Mouse (Mus musculus) spleen, adult 12 weeks (tissue): Measurements from ENCODE around the gene Ddx56.
A peak's percentile ranks its signal among the peaks of the same experiment; 100 is the strongest.

Experiments
- DNase-seq: peaks from one replicate; pipeline ENCODE4 v3.0.0; 2022; ENCODE audit warnings: low spot score

Ddx56 gene

DNA sequence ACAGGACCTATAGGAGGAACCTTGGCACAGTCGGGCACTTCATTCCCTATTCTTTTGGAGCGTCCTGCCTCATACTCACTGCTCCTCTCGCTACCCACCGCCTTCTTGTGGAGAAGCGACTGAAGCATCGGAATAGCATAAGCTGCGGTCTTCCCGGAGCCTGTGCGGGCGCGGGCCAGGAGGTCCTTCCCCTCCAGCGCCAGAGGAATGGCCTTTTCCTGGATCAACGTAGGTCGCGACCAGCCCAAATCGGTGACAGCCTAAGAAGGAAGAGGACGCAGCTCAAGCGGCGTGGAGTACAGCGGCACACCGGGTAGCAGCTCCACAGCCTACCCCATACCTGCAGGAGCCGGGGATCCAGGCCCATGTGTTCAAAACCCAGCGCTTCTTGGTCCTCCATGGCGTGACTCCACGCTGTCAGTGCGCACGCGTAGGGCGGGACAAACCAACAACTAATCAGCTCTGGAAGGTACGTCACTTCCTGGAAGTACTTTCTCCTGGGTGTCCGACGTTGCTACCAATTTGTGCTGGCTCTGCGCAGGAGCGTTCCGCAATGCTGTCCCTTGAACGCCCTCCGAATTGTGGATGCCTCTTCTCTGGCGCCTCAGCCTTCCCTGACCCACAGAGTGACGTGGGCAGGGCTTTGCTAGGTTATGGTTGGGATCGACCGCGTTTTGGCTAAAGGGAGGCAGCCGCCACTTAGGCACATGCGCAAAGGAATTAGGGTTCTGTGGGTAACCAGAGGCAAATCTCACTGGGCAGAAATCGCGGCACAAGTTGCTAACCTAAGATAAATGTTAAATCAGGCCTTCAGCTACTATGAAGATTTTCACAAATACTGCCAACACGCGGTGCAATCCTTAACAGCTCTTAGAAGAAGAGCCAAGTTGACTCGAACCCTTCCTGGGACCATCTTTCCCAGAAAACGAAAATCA, at the start of gene Ddx56:
Ddx56 (minus strand) TSS at position 453 of the 935 bp plus-strand sequence.
- peak; percentile 82 for DNase-seq

DNA sequence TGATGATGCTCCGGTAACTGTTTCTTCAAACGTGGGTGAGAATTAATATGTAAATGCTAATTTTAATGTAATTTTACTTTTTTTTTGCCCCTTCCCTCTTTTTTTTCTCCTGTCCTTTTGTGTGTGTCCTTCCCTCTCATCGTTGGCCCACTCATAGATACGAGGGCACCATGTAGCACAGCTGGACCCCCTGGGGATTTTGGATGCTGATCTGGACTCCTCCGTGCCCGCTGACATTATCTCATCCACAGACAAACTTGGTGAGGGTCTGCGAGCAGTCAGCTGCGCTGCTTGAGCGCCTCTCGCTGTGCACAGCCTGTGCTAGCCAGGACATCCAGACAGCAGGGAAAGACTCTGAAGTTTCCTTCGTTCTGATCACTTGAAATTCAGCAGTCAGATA, 49.2 kb upstream of the Ddx56 start:
- no peak for DNase-seq

DNA sequence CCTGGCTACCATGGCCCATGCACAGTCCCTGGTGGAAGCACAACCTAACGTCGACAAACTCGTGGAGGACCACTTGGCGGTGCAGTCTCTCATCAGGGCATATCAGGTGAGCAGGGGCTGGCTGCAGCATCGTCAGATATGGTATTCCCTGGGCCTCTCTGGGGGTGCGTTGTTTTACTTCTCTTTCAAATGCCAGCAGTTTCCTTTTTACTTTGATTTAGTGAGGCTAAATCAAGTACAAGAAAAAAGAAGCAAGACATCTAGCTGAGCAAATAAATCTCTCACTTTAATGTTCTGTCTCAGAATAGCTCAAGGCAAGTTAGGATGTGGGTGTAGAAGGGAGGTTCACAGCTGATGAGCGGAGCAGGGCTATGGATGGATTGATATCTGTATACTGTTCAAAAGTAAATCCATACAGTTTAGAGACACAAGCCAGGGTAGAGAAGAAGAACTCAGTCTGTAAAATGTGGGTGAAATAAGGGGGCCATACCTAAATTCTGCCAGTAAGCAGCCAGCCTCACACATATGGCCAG, 46.4 kb upstream of the Ddx56 start:
- no peak for DNase-seq

DNA sequence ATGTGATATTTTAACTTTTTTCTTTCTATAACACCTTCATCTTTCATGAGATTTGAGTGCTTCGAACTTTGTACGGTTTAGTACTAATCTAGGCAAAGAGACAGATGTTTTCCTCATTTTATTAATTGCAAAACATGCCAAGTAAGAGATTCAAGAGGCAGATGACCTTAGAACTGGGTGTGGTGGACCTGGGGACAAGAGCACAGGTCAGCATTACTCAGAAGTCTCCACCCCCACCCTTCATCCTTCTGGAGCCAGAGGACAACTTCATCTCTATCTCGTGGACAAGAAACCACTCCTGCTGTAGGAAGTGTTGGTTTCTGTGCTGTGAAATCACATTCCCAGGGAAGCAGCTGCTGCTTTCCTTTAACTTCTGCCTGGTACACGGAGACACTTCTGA, 40.6 kb upstream of the Ddx56 start:
- DNase-seq: no peak

DNA sequence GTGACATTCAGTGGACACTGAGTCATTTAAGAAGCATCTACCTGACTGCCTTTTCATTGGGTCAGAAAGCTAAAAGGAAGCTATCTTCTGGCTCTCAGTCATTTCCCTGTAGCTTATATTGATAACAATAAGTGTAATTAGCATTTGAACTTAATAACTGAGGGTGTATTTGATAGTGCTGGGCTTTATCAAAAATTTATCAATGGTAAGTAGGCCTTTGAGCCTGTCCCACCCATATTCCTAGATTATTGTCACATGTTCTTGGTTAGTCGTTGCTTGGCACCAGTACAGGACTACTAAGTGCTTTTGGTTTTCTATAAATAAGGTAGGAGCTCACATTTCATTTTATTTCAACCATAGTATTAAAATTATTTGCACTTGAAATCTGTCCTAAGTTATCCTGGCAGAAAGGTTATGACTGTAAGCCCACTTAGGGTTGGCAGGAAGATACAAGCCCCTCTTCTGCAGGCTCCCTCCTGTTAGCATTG, 38.4 kb upstream of the Ddx56 start:
- DNase-seq: no peak

DNA sequence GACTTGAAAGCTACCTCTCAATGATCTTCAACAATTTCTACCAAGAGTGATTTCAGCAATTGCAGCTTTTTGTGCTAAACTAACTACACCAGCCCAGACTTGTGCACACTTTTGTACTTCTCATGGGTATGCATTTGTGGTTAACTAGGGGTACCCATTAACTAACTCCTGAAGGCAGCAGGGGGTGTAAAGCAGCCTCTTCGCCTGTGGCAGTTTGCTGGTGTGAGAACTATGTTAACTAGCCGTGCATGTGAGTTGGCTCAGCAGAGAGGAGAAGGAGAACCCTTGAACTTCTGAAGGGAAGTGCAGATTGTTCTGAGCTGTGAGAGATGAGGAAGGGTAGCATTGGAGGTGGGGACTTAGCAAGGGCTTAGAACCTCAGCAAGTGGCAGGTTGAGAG, 35.2 kb upstream of the Ddx56 start:
- no peak for DNase-seq

DNA sequence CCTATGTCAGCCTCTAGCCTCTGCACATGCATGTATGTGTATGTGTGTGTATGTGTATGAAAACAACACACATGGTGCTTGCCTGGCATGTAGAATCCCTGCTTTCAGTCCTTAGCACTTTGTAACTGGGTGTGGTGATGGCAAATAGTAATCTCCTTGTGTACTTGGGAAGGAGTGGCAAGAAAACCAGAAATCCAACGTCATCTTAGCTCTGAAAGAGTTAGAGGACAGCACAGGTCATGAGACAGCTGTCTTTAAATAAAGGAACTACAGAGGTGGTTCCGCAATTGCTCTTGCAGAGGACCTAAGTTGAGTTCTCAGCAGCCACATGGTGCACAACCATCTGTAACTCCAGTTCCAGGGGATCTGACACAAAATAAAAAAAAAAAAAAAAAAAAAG, 31.9 kb upstream of the Ddx56 start:
- no peak for DNase-seq

DNA sequence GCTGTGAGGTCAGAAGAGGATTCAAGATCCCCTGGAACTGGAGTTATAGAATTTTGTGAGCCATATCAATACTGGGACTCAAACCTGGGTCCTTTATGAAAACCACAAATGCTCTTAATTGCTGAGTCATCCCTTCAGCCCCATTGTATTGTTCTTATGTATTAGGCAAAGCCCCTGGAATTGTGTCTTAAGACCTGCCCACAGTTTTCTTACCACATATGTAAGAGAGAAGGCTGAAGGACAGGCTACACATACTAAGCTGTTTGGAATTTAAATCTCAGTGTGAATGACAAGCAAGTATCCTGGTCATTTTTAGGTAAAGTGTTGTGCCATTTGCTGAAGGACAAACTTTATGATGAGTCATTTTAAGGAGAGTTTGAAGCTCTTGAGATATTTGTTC, 28.5 kb upstream of the Ddx56 start:
- DNase-seq: no peak

DNA sequence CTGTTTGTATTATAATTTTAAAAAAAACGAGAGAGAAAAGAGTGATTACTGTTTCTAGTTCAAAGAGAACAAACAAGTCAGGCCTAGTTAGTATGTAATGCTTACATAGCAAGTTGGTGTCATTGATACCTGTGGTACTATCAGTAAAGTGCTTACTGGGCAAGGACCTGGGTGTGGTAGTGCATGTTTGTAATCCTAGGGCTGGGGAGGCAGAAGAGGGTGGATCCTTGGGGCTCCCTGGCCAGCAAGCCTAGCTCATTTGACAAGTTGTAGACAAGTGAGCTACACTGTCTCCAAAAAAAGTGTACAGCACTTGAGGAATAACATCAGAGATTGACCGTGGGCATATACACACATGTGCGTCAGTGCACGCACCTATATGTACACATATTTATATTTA, 27.1 kb upstream of the Ddx56 start:
- peak; percentile 34 for DNase-seq

DNA sequence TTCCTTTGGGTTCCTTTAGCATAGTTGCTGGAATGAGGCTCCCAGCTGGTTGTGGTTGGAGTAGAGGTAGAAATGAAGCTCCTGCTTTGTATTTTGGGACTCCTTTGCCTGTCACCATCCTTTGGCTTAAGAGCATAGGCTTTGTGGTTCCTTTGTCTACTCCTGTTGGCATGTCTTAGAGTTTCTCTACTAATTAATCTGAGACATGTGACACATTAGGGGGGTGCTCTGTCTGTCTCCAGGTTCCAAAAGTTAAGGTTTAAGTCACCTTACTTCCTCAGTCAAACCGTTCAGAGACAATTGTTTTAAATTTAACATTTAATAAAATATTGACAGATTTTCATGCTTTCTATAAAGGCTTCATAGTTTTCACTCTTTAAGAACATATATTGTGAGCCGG, 26.0 kb upstream of the Ddx56 start:
- no peak for DNase-seq

DNA sequence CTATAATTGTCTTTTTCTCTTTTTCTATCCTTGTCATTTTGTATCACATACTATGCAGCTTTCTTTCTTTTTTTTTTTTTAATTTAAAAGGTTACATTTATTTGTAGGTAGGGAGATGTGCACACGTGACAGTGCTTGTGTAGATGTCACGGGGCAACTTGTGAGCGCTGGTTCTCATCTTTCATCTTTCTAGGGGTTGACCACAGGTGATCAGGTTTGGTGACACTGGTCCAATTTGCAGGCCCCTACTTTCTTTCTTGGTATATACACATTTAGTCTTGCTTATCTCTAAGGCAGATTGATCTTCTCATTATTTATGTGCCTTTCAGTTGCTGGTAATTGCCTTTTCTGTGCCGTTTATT, 25.4 kb upstream of the Ddx56 start:
- DNase-seq: no peak

DNA sequence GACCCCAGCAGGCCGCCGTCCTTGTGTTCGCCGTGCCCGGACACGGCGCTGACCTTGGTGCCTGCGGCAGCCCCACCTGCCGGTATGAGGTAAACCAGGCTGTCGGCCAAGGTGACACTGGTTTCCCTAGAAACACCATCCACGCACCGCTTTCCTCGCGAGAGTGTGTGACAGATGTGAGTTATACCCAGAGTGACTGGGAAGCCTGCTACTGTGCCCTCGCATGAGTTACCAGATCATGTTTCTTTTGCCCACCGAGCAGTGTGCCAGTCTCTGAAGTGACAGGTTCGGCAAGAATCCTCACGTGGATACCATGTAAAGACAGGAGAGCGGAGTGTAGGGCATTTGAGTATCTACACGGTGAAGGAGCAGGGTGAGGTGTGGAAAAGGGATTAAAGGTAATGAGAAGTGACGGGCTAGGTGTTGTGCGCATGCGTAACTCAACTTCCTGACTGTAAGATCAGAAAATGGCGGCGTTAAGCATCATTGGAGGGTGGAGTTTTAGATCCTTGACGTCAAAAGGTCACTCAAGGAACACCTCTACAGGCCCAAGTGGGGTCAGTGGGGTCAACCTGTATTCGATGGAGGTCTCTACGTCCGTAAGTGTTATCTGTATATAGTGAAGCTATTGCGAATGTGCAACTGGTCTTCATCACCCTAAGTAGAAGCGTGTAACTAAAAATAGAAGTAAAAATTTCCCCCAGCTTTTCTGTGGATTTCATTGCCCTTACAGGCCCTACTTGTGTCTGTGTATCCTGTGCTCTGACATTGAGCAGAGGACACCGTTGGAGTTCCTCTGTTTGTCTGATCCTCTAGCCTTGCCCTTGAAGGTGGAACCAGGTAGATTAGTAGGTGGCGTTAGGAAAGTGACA, 24.8 kb upstream of the Ddx56 start:
- DNase-seq: peak; percentile 78

DNA sequence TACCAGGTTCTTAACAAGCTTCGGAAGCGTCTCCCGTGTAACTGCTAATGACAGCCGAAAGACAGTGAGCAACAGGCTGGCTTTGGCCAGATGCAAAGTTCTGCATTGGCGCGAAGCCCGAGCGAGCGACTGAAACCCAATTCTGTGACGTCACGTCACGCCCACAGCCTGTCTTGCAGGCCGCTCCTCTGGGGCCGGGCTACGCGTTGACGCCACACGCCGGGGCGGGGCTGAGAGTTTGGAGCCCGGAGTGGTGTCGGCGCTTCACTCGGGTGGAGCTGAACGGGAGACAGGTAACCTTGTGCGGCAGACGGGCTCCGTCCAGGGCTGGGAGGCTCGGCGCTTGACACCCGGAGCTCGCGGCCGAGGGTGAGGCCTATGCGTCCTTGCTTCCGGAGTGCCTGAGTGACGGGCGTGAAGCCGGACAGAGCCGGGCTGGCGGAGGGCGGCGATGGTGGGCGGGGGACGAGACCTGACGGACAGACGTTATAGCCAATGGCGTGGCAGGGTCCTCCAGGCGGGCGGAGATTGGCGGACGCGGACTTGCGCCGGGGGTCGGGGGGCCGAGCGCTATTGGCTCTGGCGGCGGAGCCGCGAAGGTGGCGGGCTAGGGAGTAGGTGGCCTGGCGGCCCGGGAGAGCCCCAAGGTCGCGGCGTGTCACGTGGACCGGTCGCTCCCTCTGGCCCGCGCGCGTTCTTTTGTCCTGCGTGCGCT, 24.0 kb upstream of the Ddx56 start, which contains the start of gene Ogdh:
Ogdh (plus strand) TSS at position 233 of the 715 bp plus-strand sequence.
- peak; percentile 99 for DNase-seq

DNA sequence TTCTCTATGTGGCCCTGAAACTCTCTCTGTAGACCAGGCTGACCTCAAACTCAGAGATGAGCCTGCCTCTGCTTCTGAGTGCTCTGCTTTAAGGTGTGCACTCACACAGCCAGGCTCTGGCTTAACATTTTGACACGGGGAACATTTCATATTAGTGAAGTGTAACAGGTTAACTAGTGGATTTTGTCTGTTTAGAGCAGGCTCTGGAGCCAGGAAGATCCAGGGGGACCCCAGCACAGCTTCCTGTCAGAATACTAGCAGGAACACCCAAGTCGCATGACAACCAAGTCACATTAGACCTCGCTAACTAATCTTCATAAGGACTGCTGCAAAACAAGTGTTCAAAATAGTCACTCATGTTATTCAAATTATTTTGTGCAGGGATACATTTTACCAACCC, 23.3 kb upstream of the Ddx56 start:
- DNase-seq: peak; percentile 6

DNA sequence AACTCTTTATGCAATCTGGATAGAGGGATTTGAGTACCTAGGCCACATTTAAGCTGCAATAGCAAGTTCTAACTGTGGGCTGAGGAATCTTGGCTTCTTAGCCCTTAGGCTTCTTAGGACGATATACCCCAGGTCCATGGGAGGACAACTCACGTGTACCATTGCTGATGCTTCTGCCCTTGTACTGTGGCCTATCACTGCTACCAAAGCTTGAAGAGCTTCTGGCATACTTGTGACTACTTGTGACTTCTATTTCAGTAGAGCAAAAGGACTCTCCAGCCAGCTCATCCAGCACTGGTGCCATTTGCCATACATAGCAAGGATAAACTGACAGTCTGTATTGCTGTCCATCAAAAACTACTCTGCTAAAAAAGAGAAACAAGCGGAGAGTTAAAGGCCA, 22.6 kb upstream of the Ddx56 start:
- no peak for DNase-seq

DNA sequence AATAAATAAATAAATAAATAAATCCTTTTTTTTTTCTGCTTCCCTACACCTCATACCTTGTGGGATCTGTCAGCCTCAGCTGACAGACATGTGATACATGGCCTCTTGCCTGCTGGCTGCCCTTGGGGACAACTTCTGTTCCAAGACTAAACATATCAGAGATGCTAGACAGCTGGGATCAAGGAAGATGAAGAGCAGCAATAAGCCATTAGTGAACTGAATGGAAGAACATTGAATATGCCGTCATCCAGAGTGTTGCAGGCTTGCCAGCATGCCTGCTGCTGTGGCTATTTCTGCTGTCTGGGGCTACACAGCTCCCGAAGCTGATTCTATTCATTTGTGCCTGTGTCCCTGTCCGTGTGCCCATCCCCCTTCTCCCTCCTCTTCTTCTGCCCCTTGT, 15.4 kb upstream of the Ddx56 start:
- DNase-seq: no peak

DNA sequence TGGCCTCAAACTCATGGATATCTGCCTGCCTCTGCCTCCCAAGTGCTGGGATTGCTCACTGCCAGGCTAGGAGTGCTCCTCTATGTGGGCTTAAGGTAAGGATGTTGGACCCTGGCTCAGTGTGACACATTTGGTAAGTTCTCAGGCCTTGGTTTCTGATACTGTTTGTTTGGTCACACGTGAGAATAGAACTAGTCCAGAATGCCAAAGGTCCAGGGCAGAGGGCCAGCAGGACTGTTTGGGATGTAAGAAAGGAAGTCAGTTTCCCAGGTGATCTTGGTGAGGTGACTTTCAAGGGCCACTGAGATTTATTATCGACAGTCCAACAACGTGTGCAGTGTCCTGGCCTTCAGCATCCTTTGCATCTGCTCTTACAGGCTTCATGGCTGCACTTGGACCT, 8.9 kb upstream of the Ddx56 start:
- no peak for DNase-seq

DNA sequence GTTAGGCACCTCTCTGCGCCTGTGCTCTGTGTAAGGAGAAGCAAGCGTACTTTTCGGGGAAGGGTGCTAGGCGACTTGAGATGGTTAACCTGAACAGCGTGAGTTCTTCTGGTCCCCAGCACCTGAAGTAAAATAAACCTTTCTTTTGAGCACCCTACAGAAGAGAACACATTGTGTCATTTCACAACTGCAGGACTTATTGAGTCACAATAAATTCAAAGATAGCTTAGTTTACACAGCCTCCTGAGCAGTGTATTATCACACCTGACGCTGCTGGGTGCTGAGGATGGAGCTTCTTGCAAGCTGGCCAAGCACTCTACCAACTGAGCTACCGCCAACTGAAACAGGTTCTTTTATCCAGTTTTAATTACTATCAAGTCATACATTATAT, 7.5 kb upstream of the Ddx56 start:
- DNase-seq: no peak

DNA sequence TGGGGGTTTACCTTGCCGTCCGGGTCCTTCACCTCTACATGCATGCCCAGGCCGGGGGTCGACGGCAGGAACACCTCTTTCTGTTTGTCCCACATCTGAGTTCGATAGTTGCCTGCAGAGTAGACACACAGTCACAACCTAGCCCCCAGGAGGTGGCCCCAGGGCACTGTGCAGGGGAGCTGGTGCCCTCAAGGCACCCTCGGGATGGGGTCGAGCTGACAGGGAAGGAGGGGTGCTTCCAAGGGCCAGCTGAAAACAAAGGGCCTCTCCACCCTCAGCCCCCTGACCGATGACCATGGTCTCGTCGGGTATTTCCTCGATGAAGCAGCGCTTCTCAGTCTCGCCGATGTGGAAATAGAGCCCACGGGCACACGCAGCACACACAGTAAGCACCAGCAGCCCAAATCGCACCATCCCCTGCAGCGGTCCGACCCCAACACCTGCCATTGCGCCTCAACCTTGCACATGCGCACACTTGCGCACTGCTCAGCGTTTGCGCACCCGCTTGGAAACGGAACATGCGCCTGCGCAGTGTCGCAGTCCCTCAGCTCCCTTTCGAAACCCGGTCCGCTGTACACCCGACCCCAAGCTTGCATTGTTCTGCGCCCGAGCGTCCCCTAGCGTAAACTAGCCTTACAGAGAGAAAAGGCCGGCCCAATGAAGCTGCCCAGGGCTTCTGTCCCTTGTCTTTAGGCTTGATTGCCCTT, 7.0 kb upstream of the Ddx56 start, which contains the start of gene Tmed4:
Tmed4 (minus strand) TSS at position 484 of the 707 bp plus-strand sequence.
- peak; percentile 83 for DNase-seq

DNA sequence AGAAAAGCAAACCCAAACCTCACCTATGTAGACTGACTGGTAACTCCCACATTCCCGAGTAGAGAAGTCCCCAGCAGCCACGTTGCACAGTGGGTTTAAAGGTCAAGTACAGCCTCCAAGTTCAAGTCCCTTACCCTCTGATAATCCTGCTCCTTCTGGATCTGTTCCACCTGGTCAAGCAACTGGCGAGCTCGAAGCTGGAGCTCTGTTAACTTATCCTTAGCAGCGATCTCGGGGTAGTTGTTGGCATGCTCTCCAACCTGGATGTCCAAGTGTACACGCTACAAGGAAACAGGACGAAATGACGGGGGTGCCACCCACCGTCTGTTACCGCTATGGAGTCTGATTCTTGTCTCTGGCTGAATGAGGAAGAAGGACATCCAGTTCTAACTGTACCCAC, 6.0 kb upstream of the Ddx56 start:
- no peak for DNase-seq

DNA sequence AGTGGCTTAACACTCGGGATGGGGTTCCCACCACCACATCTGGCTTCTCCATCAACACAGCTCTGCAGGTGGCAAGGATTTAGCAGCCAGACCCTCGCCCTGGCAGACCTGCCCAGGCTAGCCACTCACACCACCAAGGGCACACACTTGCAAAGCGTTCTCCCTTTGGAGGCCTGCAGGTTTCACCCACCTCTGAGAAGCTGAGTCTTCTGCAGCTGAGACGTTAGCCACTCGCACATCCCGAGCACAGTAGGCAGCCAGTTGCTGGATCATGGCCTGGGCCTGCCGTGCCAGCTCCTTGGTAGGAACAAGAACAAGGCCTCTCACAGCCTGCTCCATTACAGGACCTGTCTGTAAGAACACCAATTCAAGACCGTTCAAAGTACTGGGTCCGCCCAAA, 951 bp downstream of the Ddx56 start:
- no peak for DNase-seq
